Mouse (Mus musculus) cerebellum, adult 2 months (tissue): ENCODE results near the gene Wbp2nl.

ENCODE experiments used
- CTCF ChIP-seq: fragments of 200-500 bp; IDR thresholded peaks from 2 replicates; pipeline ENCODE4 v1.5.1; 2011; ENCODE audit warnings: low read depth, mild to moderate bottlenecking, control low read depth, low read length, moderate library complexity, borderline replicate concordance; ENCODE audit not compliant: insufficient read depth
- POLR2A ChIP-seq: fragments of 200-500 bp; IDR thresholded peaks from 2 replicates; pipeline ENCODE4 v1.6.1; 2011; ENCODE audit warnings: low read length, control low read depth, borderline replicate concordance; ENCODE audit not compliant: insufficient read depth

- no peak for TF ChIP-seq POLR2A
- peak; percentile 32 for TF ChIP-seq CTCF
These were observed 62.8 kb downstream of the Wbp2nl start for GRCm38 (mm10) chr15:82361459-82362018.
